Mouse (Mus musculus) heart, embryonic 12.5 days (tissue): Measurements from ENCODE around the gene Mb. TPM values are rescaled to one million over a fixed set of nuclear protein-coding genes. Genes with fewer than 3 reads are reported as not detected.
"Not testable (repeated sequence)": the region's sequence is repeated elsewhere in the genome, so short reads cannot be mapped to it uniquely, and the experiment has no call there.

Experiments used
- ATAC-seq: fragments of 200-750 bp; cut with Nextera tagmentation; 2 replicates; pipeline ENCODE4 v1.8.0; 2017; ENCODE audit warnings: moderate TSS enrichment, moderate library complexity; ENCODE audit not compliant: insufficient number of reproducible peaks, low FRiP score
- H3K27ac ChIP-seq: fragments of 300-500 bp; sonication (generic); 2 replicates; pipeline ENCODE4 v1.5.1; 2016; ENCODE audit warnings: mild to moderate bottlenecking, moderate library complexity; ENCODE audit not compliant: poor library complexity, severe bottlenecking
- H3K27me3 ChIP-seq: fragments of 300-500 bp; sonication (generic); replicated peaks from 2 replicates; pipeline ENCODE4 v1.6.1; 2016; ENCODE audit warnings: mild to moderate bottlenecking, moderate library complexity
- H3K36me3 ChIP-seq: fragments of 300-500 bp; sonication (generic); 2 replicates; pipeline ENCODE4 v1.6.1; 2016; ENCODE audit warnings: mild to moderate bottlenecking, moderate library complexity
- H3K4me1 ChIP-seq: fragments of 300-500 bp; sonication (generic); replicated peaks from 2 replicates; pipeline ENCODE4 v1.6.1; 2016; ENCODE audit warnings: mild to moderate bottlenecking
- H3K4me2 ChIP-seq: fragments of 300-500 bp; sonication (generic); 2 replicates; pipeline ENCODE4 v1.6.1; 2016; ENCODE audit warnings: mild to moderate bottlenecking, moderate library complexity
- H3K4me3 ChIP-seq: fragments of 300-500 bp; sonication (generic); 2 replicates; pipeline ENCODE4 v1.5.1; 2016; ENCODE audit warnings: mild to moderate bottlenecking
- H3K9ac ChIP-seq: fragments of 300-500 bp; sonication (generic); 2 replicates; pipeline ENCODE4 v1.6.1; 2016; ENCODE audit warnings: mild to moderate bottlenecking, moderate library complexity
- H3K9me3 ChIP-seq: fragments of 300-500 bp; sonication (generic); replicated peaks from 2 replicates; pipeline ENCODE4 v1.6.1; 2016; ENCODE audit warnings: mild to moderate bottlenecking, moderate library complexity
- whole genome bisulfite sequencing: fragments of 180-500 bp; shearing (Covaris S2); methylation state at CpG from one replicate; pipeline ENCODE4 v1.1.7; 2016; 5-methylcytosine and 5-hydroxymethylcytosine counted together
- polyA plus RNA-seq: library from polyadenylated mRNA; unstranded; fragments of >200 nt; fragmentation: Nextera tagmentation; extraction: Ambion mirVana; gene quantifications from 2 replicates; pipeline ENCODE4 v1.2.1, GENCODE M21; 2016

Mb gene
- polyA plus RNA-seq, 1 experiment from 2014 or later: 214 TPM

GRCm38 (mm10) chr15:77065259-77065852, 14.9 kb upstream of the Mb start:
- no peaks in the 10 kb centered on the region for H3K36me3 ChIP-seq
- 80% methylated on average over 6 of the region's 6 CpGs for WGBS
- H3K4me2 ChIP-seq: no peak overlapping the region
- H3K27ac ChIP-seq: no peak overlapping the region
- peaks cover 22% of the 10 kb centered on the region for H3K4me1 ChIP-seq
- ATAC-seq: no peak
- H3K9ac ChIP-seq: no peak overlapping the region
- H3K9me3 ChIP-seq: no peaks in the 10 kb centered on the region
- no peak overlapping the region for H3K4me3 ChIP-seq
- no peaks in the 10 kb centered on the region for H3K27me3 ChIP-seq

GRCm38 (mm10) chr15:77062746-77063145, 12.3 kb upstream of the Mb start:
- H3K27me3 ChIP-seq: no peaks in the 10 kb centered on the region
- no peak overlapping the region for H3K27ac ChIP-seq
- no peaks in the 10 kb centered on the region for H3K36me3 ChIP-seq
- H3K9ac ChIP-seq: no peak overlapping the region
- peaks cover 2% of the 10 kb centered on the region; the same call in 1 of the 2 replicates for H3K9me3 ChIP-seq
- H3K4me2 ChIP-seq: no peak overlapping the region
- peaks cover 8% of the 10 kb centered on the region for H3K4me1 ChIP-seq
- ATAC-seq: no peak
- H3K4me3 ChIP-seq: no peak overlapping the region

- ATAC-seq, H3K4me2 ChIP-seq, H3K27me3 ChIP-seq, H3K36me3 ChIP-seq, H3K9me3 ChIP-seq, H3K27ac ChIP-seq, H3K9ac ChIP-seq, H3K4me3 ChIP-seq: not testable (repeated sequence)
- WGBS: 92% methylated on average over 4 of the region's 4 CpGs
- H3K4me1 ChIP-seq: peaks cover 32% of the 10 kb centered on the region
Measured at GRCm38 (mm10) chr15:77059416-77059815, 8.9 kb upstream of the Mb start.

- H3K36me3 ChIP-seq: no peaks in the 10 kb centered on the region
- ATAC-seq: no peak
- no peaks in the 10 kb centered on the region for H3K27me3 ChIP-seq
- no peak overlapping the region for H3K4me2 ChIP-seq
- no peak overlapping the region for H3K27ac ChIP-seq
- H3K4me1 ChIP-seq: peaks cover 33% of the 10 kb centered on the region
- H3K9ac ChIP-seq: no peak overlapping the region
- peaks cover 2% of the 10 kb centered on the region; the same call in 1 of the 2 replicates for H3K9me3 ChIP-seq
- no peak overlapping the region for H3K4me3 ChIP-seq
Measured at GRCm38 (mm10) chr15:77058566-77058965, 8.1 kb upstream of the Mb start.

- no peak overlapping the region for H3K4me2 ChIP-seq
- no peak overlapping the region for H3K4me3 ChIP-seq
- H3K27me3 ChIP-seq: no peaks in the 10 kb centered on the region
- H3K27ac ChIP-seq: peak overlapping the region; percentile 72
- ATAC-seq: 0 out of 2 replicates have a peak, but pooled peaks have one; percentile 7
- 23% methylated on average over 3 of the region's 3 CpGs for WGBS
- H3K9ac ChIP-seq: peak overlapping the region; percentile 1; the same call in 1 of the 2 replicates
- H3K9me3 ChIP-seq: peaks cover 2% of the 10 kb centered on the region; the same call in 1 of the 2 replicates
- no peaks in the 10 kb centered on the region for H3K36me3 ChIP-seq
- H3K4me1 ChIP-seq: peaks cover 33% of the 10 kb centered on the region
Measured at GRCm38 (mm10) chr15:77056791-77057051, 6.3 kb upstream of the Mb start.

GRCm38 (mm10) chr15:77056001-77056790, 5.7 kb upstream of the Mb start:
- Histone ChIP-seq H3K27me3 (no peaks in the 10 kb centered on the region), H3K9ac (peak overlapping the region; percentile 25; the same call in 1 of the 2 replicates), H3K4me1 (peaks cover 33% of the 10 kb centered on the region), H3K9me3 (peaks cover 2% of the 10 kb centered on the region; the same call in 1 of the 2 replicates), H3K27ac (peak overlapping the region; percentile 72), H3K36me3 (no peaks in the 10 kb centered on the region), H3K4me3 (no peak overlapping the region), H3K4me2 (peak overlapping the region; percentile 1; the same call in 1 of the 2 replicates)
- peak; percentile 68 for ATAC-seq
- WGBS: 10% methylated on average over 6 of the region's 6 CpGs

- peaks cover 2% of the 10 kb centered on the region; the same call in 1 of the 2 replicates for H3K9me3 ChIP-seq
- WGBS: 57% methylated on average over 5 of the region's 5 CpGs
- no peak overlapping the region; the same call in 1 of the 2 replicates for H3K27ac ChIP-seq
- H3K27me3 ChIP-seq: no peaks in the 10 kb centered on the region
- H3K36me3 ChIP-seq: no peaks in the 10 kb centered on the region
- no peak overlapping the region for H3K9ac ChIP-seq
- ATAC-seq: no peak
- peaks cover 33% of the 10 kb centered on the region for H3K4me1 ChIP-seq
- no peak overlapping the region for H3K4me2 ChIP-seq
- no peak overlapping the region for H3K4me3 ChIP-seq
Measured at GRCm38 (mm10) chr15:77054611-77055175, 4.2 kb upstream of the Mb start.

GRCm38 (mm10) chr15:77053021-77053420, 2.6 kb upstream of the Mb start:
- Histone ChIP-seq H3K9me3 (no peaks in the 10 kb centered on the region), H3K9ac (no peak overlapping the region), H3K4me1 (peaks cover 33% of the 10 kb centered on the region), H3K36me3 (no peaks in the 10 kb centered on the region), H3K27ac (no peak overlapping the region), H3K4me2 (no peak overlapping the region), H3K27me3 (no peaks in the 10 kb centered on the region), H3K4me3 (no peak overlapping the region)
- peak; percentile 36; the same call in 1 of the 2 replicates for ATAC-seq
- 75% methylated on average over 1 of the region's 1 CpGs for whole genome bisulfite sequencing

GRCm38 (mm10) chr15:77052176-77052575, 1.7 kb upstream of the Mb start:
- Histone ChIP-seq H3K4me1 (peaks cover 29% of the 10 kb centered on the region), H3K36me3 (no peaks in the 10 kb centered on the region), H3K4me3 (no peak overlapping the region), H3K27ac (no peak overlapping the region), H3K9ac (no peak overlapping the region), H3K9me3 (no peaks in the 10 kb centered on the region), H3K4me2 (no peak overlapping the region), H3K27me3 (no peaks in the 10 kb centered on the region)
- WGBS: 40% methylated on average over 1 of the region's 1 CpGs
- no peak for ATAC-seq

- Histone ChIP-seq H3K4me3 (no peak overlapping the region), H3K4me1 (peaks cover 29% of the 10 kb centered on the region), H3K36me3 (no peaks in the 10 kb centered on the region), H3K9ac (0 out of 2 replicates have a peak overlapping the region, but pooled peaks have one; percentile 11), H3K9me3 (no peaks in the 10 kb centered on the region), H3K4me2 (no peak overlapping the region), H3K27me3 (no peaks in the 10 kb centered on the region), H3K27ac (0 out of 2 replicates have a peak overlapping the region, but pooled peaks have one; percentile 8)
- no peak for ATAC-seq
- 83% methylated on average over 10 of the region's 10 CpGs for WGBS
Measured at GRCm38 (mm10) chr15:77045609-77046008, 4.9 kb downstream of the Mb start.

GRCm38 (mm10) chr15:77044597-77045320, 5.7 kb downstream of the Mb start, which contains the start of gene Apol6:
Gene Apol6 (plus strand): TSS chr15:77044729.
- ATAC-seq: no peak
- Histone ChIP-seq H3K4me3 (no peak within 1 kb of the TSS), H3K27me3 (no peaks in the 10 kb centered on the region), H3K9ac (0 out of 2 replicates have a peak within 1 kb of the TSS, but pooled peaks have one; percentile 11), H3K4me2 (no peak within 1 kb of the TSS), H3K4me1 (peaks cover 37% of the 10 kb centered on the region), H3K9me3 (no peaks in the 10 kb centered on the region), H3K36me3 (no peaks in the 10 kb centered on the region), H3K27ac (0 out of 2 replicates have a peak within 1 kb of the TSS, but pooled peaks have one; percentile 31)
- WGBS: 74% methylated on average over 12 of the region's 12 CpGs
